Mouse (Mus musculus) gastrocnemius, postnatal 4 days (tissue): ENCODE results near the gene Gm20403. TPM values are rescaled to one million over a fixed set of nuclear protein-coding genes. Genes with fewer than 3 reads are reported as not detected.
"Not testable (repeated sequence)": the region's sequence is repeated elsewhere in the genome, so short reads cannot be mapped to it uniquely, and the experiment has no call there.

Experiments used
- DNase-seq, 2 experiments: peaks; one replicate each; pipeline ENCODE4 v3.0.0; 2021 to 2022; ENCODE audit warnings: low spot score in 2 of 2, mixed read lengths in 2 of 2
- total RNA-seq, 2 experiments: library from RNA; stranded (reverse); gene quantifications; 2 replicates each; pipeline ENCODE4 v1.2.3; 2021

Gene Gm20403
- total RNA-seq, 2 experiments from 2014 or later = not detected

GRCm38 (mm10) chr12:54993246-54994067 lies 7.1 kb upstream of the Gm20403 start:
- no peak for DNase-seq

GRCm38 (mm10) chr12:54992814-54993213 lies 6.5 kb upstream of the Gm20403 start:
- DNase-seq = no peak

- no peak for DNase-seq
These were observed 2.1 kb upstream of the Gm20403 start for GRCm38 (mm10) chr12:54988323-54988850.

GRCm38 (mm10) chr12:54987156-54987555 lies 827 bp upstream of the Gm20403 start:
- DNase-seq = no peak

- peak; percentile 48 to 68 for DNase-seq
These were observed 875 bp downstream of the Gm20403 start for GRCm38 (mm10) chr12:54985257-54986051.

GRCm38 (mm10) chr12:54984701-54985256 lies 1.6 kb downstream of the Gm20403 start:
- DNase-seq = peak in 1 of 2 experiments; percentile 70

GRCm38 (mm10) chr12:54982935-54983715 lies 3.2 kb downstream of the Gm20403 start:
- DNase-seq = no peak

- no peak for DNase-seq
These were observed 4.4 kb downstream of the Gm20403 start for GRCm38 (mm10) chr12:54981962-54982361.

- no peak for DNase-seq
These were observed 5.4 kb downstream of the Gm20403 start for GRCm38 (mm10) chr12:54980939-54981338.

- DNase-seq = no peak
These were observed 5.8 kb downstream of the Gm20403 start for GRCm38 (mm10) chr12:54980532-54980931.

- DNase-seq = no peak
These were observed 17.3 kb downstream of the Gm20403 start for GRCm38 (mm10) chr12:54969033-54969432.

GRCm38 (mm10) chr12:54965532-54966160 lies 20.7 kb downstream of the Gm20403 start:
- no peak for DNase-seq

GRCm38 (mm10) chr12:54959569-54959968 lies 26.8 kb downstream of the Gm20403 start:
- DNase-seq = no peak

- DNase-seq = no peak
These were observed 29.4 kb downstream of the Gm20403 start for GRCm38 (mm10) chr12:54956974-54957373.

GRCm38 (mm10) chr12:54956457-54956856 lies 29.9 kb downstream of the Gm20403 start:
- no peak for DNase-seq

GRCm38 (mm10) chr12:54946116-54946515 lies 40.2 kb downstream of the Gm20403 start:
- no peak for DNase-seq

- DNase-seq = not testable (repeated sequence)
These were observed 43.7 kb downstream of the Gm20403 start for GRCm38 (mm10) chr12:54942586-54943157.

GRCm38 (mm10) chr12:54937581-54938343 lies 48.6 kb downstream of the Gm20403 start:
- not testable (repeated sequence) for DNase-seq
